Mouse (Mus musculus) erythroblast, embryonic 14.5 days (primary cell): ENCODE measurements around the gene Baz2b.

Experiments
- GATA1 ChIP-seq: IDR thresholded peaks from 2 replicates; pipeline ENCODE4 v1.6.1; 2012; ENCODE audit warnings: low read length, inconsistent platforms, mixed read lengths
- TAL1 ChIP-seq: IDR thresholded peaks from 3 replicates; pipeline ENCODE4 v1.6.1; 2012; ENCODE audit warnings: low read length, inconsistent platforms, mixed read lengths

GRCm38 (mm10) chr2:60173190-60173589 is 36.4 kb downstream of the Baz2b start:
- TF ChIP-seq GATA1, result no peak
- TF ChIP-seq TAL1, result no peak
